Mouse (Mus musculus) liver, embryonic 15.5 days (tissue): ENCODE data around the gene Kansl1. TPM values are rescaled to one million over a fixed set of nuclear protein-coding genes. Genes with fewer than 3 reads are reported as not detected.

Experiments used
- ATAC-seq: fragments of 200-750 bp; cut with Nextera tagmentation; 2 replicates; pipeline ENCODE4 v1.8.0; 2017; ENCODE audit warnings: moderate number of reproducible peaks, mild to moderate bottlenecking, moderate library complexity; ENCODE audit not compliant: insufficient read depth
- H3K27ac ChIP-seq: fragments of 300-500 bp; sonication (generic); replicated peaks from 2 replicates; pipeline ENCODE4 v1.5.1; 2015; ENCODE audit warnings: mild to moderate bottlenecking, inconsistent platforms
- H3K27me3 ChIP-seq: fragments of 300-500 bp; sonication (generic); 2 replicates; pipeline ENCODE4 v1.6.1; 2015; ENCODE audit warnings: mild to moderate bottlenecking, inconsistent platforms
- H3K36me3 ChIP-seq: fragments of 300-500 bp; sonication (generic); replicated peaks from 2 replicates; pipeline ENCODE4 v1.6.1; 2015; ENCODE audit warnings: moderate library complexity, mild to moderate bottlenecking, inconsistent platforms
- H3K4me1 ChIP-seq: fragments of 300-500 bp; sonication (generic); replicated peaks from 2 replicates; pipeline ENCODE4 v1.6.1; 2015; ENCODE audit warnings: inconsistent platforms
- H3K4me2 ChIP-seq: fragments of 300-500 bp; sonication (generic); 2 replicates; pipeline ENCODE4 v1.6.1; 2015; ENCODE audit warnings: moderate library complexity, mild to moderate bottlenecking, inconsistent platforms
- H3K4me3 ChIP-seq: fragments of 300-500 bp; sonication (generic); replicated peaks from 2 replicates; pipeline ENCODE4 v1.5.1; 2015; ENCODE audit warnings: mild to moderate bottlenecking, inconsistent platforms
- H3K9ac ChIP-seq: fragments of 300-500 bp; sonication (generic); 2 replicates; pipeline ENCODE4 v1.6.1; 2015; ENCODE audit warnings: moderate library complexity, mild to moderate bottlenecking, inconsistent platforms
- H3K9me3 ChIP-seq: fragments of 300-500 bp; sonication (generic); replicated peaks from 2 replicates; pipeline ENCODE4 v1.6.1; 2016; ENCODE audit warnings: inconsistent platforms
- WGBS: fragments of 180-500 bp; shearing (Covaris S2); methylation state at CpG from one replicate; pipeline ENCODE4 v1.1.7; 2015; ENCODE audit warnings: mixed read lengths; ENCODE audit not compliant: insufficient replicate concordance; 5-methylcytosine and 5-hydroxymethylcytosine counted together
- polyA plus RNA-seq: library from polyadenylated mRNA; unstranded; fragments of >200 nt; fragmentation: Nextera tagmentation; extraction: Ambion mirVana; gene quantifications from 2 replicates; pipeline ENCODE4 v1.2.1, GENCODE M21; 2015

The Kansl1 gene
- 4.7 and 5.2 TPM in 2 replicates for polyA plus RNA-seq

GRCm38 (mm10) chr11:104468751-104469268 is at the start of gene Kansl1:
Kansl1 (minus strand) TSS chr11:104468861.
- WGBS = 1% methylated on average over 57 of the region's 69 CpGs
- H3K4me2 ChIP-seq = peak within 1 kb of the TSS; percentile 95
- peaks cover 23% of the 10 kb centered on the region for H3K4me1 ChIP-seq
- H3K36me3 ChIP-seq = no peaks in the 10 kb centered on the region
- H3K9me3 ChIP-seq = no peaks in the 10 kb centered on the region
- H3K27ac ChIP-seq = peak within 1 kb of the TSS; percentile 55; the same call in 1 of the 2 replicates
- H3K9ac ChIP-seq = peak within 1 kb of the TSS; percentile 90
- peak within 1 kb of the TSS; percentile 97 for H3K4me3 ChIP-seq
- ATAC-seq = peak; percentile 70
- H3K27me3 ChIP-seq = no peaks in the 10 kb centered on the region

GRCm38 (mm10) chr11:104512436-104512835 is 43.8 kb upstream of the Kansl1 start:
- H3K9me3 ChIP-seq = no peaks in the 10 kb centered on the region
- no peaks in the 10 kb centered on the region for H3K4me1 ChIP-seq
- no peak overlapping the region for H3K4me3 ChIP-seq
- ATAC-seq = no peak
- H3K36me3 ChIP-seq = peaks cover 91% of the 10 kb centered on the region
- no peak overlapping the region for H3K27ac ChIP-seq
- no peak overlapping the region for H3K4me2 ChIP-seq
- WGBS = 85% methylated on average over 4 of the region's 4 CpGs
- H3K9ac ChIP-seq = no peak overlapping the region
- no peaks in the 10 kb centered on the region for H3K27me3 ChIP-seq

GRCm38 (mm10) chr11:104510606-104511005 is 41.9 kb upstream of the Kansl1 start:
- Histone ChIP-seq H3K27ac (no peak overlapping the region), H3K4me3 (no peak overlapping the region), H3K4me1 (no peaks in the 10 kb centered on the region), H3K9me3 (no peaks in the 10 kb centered on the region), H3K9ac (no peak overlapping the region), H3K36me3 (peaks cover 90% of the 10 kb centered on the region), H3K4me2 (no peak overlapping the region), H3K27me3 (no peaks in the 10 kb centered on the region)
- WGBS = 86% methylated on average over 2 of the region's 2 CpGs
- ATAC-seq = no peak

- Histone ChIP-seq H3K36me3 (peaks cover 88% of the 10 kb centered on the region), H3K4me1 (no peaks in the 10 kb centered on the region)
- ATAC-seq = no peak
Measured at GRCm38 (mm10) chr11:104508455-104508854, 39.8 kb upstream of the Kansl1 start.

GRCm38 (mm10) chr11:104488292-104488691 is 19.6 kb upstream of the Kansl1 start:
- no peak overlapping the region for H3K27ac ChIP-seq
- no peak for ATAC-seq
- no peak overlapping the region for H3K4me2 ChIP-seq
- H3K27me3 ChIP-seq = no peaks in the 10 kb centered on the region
- H3K9ac ChIP-seq = no peak overlapping the region
- H3K9me3 ChIP-seq = no peaks in the 10 kb centered on the region
- H3K36me3 ChIP-seq = no peaks in the 10 kb centered on the region
- 66% methylated on average over 3 of the region's 3 CpGs for WGBS
- H3K4me1 ChIP-seq = no peaks in the 10 kb centered on the region
- no peak overlapping the region for H3K4me3 ChIP-seq

More at GRCm38 (mm10) chr11:104508455-104508854, 39.8 kb upstream of the Kansl1 start:
- Histone ChIP-seq H3K4me3 (no peak overlapping the region), H3K9ac (no peak overlapping the region), H3K4me2 (no peak overlapping the region), H3K27me3 (no peaks in the 10 kb centered on the region), H3K27ac (no peak overlapping the region), H3K9me3 (no peaks in the 10 kb centered on the region)
- 77% methylated on average over 4 of the region's 4 CpGs for WGBS

- H3K27ac ChIP-seq = no peak overlapping the region
- H3K4me3 ChIP-seq = no peak overlapping the region
- no peak overlapping the region for H3K4me2 ChIP-seq
- H3K36me3 ChIP-seq = no peaks in the 10 kb centered on the region
- 64% methylated on average over 8 of the region's 8 CpGs for WGBS
- H3K9ac ChIP-seq = no peak overlapping the region
- no peak for ATAC-seq
- H3K4me1 ChIP-seq = no peaks in the 10 kb centered on the region
- H3K27me3 ChIP-seq = no peaks in the 10 kb centered on the region
- H3K9me3 ChIP-seq = no peaks in the 10 kb centered on the region
Measured at GRCm38 (mm10) chr11:104481971-104482370, 13.3 kb upstream of the Kansl1 start.

- Histone ChIP-seq H3K9ac (no peak overlapping the region), H3K36me3 (no peaks in the 10 kb centered on the region), H3K4me2 (no peak overlapping the region), H3K27ac (no peak overlapping the region), H3K9me3 (no peaks in the 10 kb centered on the region), H3K4me3 (no peak overlapping the region), H3K27me3 (no peaks in the 10 kb centered on the region), H3K4me1 (no peaks in the 10 kb centered on the region)
- no peak for ATAC-seq
- WGBS = 53% methylated on average over 4 of the region's 4 CpGs
Measured at GRCm38 (mm10) chr11:104479505-104479904, 10.8 kb upstream of the Kansl1 start.

GRCm38 (mm10) chr11:104469371-104469835 is 742 bp upstream of the Kansl1 start:
- ATAC-seq = peak; percentile 100
- Histone ChIP-seq H3K9ac (peak overlapping the region; percentile 90), H3K4me1 (peaks cover 23% of the 10 kb centered on the region), H3K27me3 (no peaks in the 10 kb centered on the region), H3K4me3 (peak overlapping the region; percentile 97), H3K4me2 (peak overlapping the region; percentile 95), H3K27ac (peak overlapping the region; percentile 55; the same call in 1 of the 2 replicates), H3K9me3 (no peaks in the 10 kb centered on the region), H3K36me3 (no peaks in the 10 kb centered on the region)
- under 1% methylated on average over 19 of the region's 19 CpGs for WGBS

GRCm38 (mm10) chr11:104467698-104468097 is 963 bp downstream of the Kansl1 start:
- Histone ChIP-seq H3K27me3 (no peaks in the 10 kb centered on the region), H3K4me2 (0 out of 2 replicates have a peak overlapping the region, but pooled peaks have one; percentile 3), H3K9ac (no peak overlapping the region), H3K27ac (0 out of 2 replicates have a peak overlapping the region, but pooled peaks have one; percentile 20), H3K4me3 (no peak overlapping the region), H3K36me3 (no peaks in the 10 kb centered on the region), H3K9me3 (no peaks in the 10 kb centered on the region), H3K4me1 (peaks cover 30% of the 10 kb centered on the region)
- ATAC-seq = no peak
- 54% methylated on average over 5 of the region's 5 CpGs for WGBS

GRCm38 (mm10) chr11:104461551-104461950 is 7.1 kb downstream of the Kansl1 start:
- H3K36me3 ChIP-seq = no peaks in the 10 kb centered on the region
- H3K9me3 ChIP-seq = no peaks in the 10 kb centered on the region
- peaks cover 7% of the 10 kb centered on the region for H3K4me1 ChIP-seq
- H3K27me3 ChIP-seq = no peaks in the 10 kb centered on the region
- ATAC-seq = no peak
- no peak overlapping the region for H3K4me2 ChIP-seq
- no peak overlapping the region for H3K4me3 ChIP-seq
- no peak overlapping the region for H3K27ac ChIP-seq
- H3K9ac ChIP-seq = no peak overlapping the region

- no peaks in the 10 kb centered on the region for H3K9me3 ChIP-seq
- H3K4me1 ChIP-seq = peaks cover 8% of the 10 kb centered on the region
- no peak overlapping the region for H3K4me2 ChIP-seq
- no peaks in the 10 kb centered on the region for H3K27me3 ChIP-seq
- H3K27ac ChIP-seq = no peak overlapping the region
- no peaks in the 10 kb centered on the region for H3K36me3 ChIP-seq
- H3K4me3 ChIP-seq = no peak overlapping the region
- no peak for ATAC-seq
- no peak overlapping the region for H3K9ac ChIP-seq
- WGBS = 84% methylated on average over 2 of the region's 2 CpGs
Measured at GRCm38 (mm10) chr11:104459671-104460070, 9.0 kb downstream of the Kansl1 start.

- Histone ChIP-seq H3K9me3 (no peaks in the 10 kb centered on the region), H3K27ac (no peak overlapping the region), H3K4me3 (no peak overlapping the region), H3K4me2 (no peak overlapping the region), H3K36me3 (no peaks in the 10 kb centered on the region), H3K9ac (no peak overlapping the region), H3K27me3 (no peaks in the 10 kb centered on the region), H3K4me1 (peaks cover 9% of the 10 kb centered on the region)
- WGBS = 61% methylated on average over 2 of the region's 2 CpGs
- no peak for ATAC-seq
Measured at GRCm38 (mm10) chr11:104458507-104458906, 10.2 kb downstream of the Kansl1 start.
